Mouse (Mus musculus): ENCODE data around the gene Acvr1b.

The Acvr1b gene

GRCm38 (mm10) chr15:101146100-101146965 is 27.5 kb upstream of the Acvr1b start:
- in situ Hi-C loops (cut with MseI, MboI), result no loop called here

GRCm38 (mm10) chr15:101147115-101147909 is 26.6 kb upstream of the Acvr1b start:
- in situ Hi-C loops (cut with MseI, MboI), result no loop called here

- in situ Hi-C loops (cut with MseI, MboI), result no loop called here
Observed at GRCm38 (mm10) chr15:101147910-101148273, 26.0 kb upstream of the Acvr1b start.

- in situ Hi-C loops (cut with MseI, MboI), result no loop called here
Observed at GRCm38 (mm10) chr15:101148604-101149003, 25.3 kb upstream of the Acvr1b start.

- in situ Hi-C loops (cut with MseI, MboI), result no loop called here
Observed at GRCm38 (mm10) chr15:101151409-101152261, 22.2 kb upstream of the Acvr1b start.

GRCm38 (mm10) chr15:101154700-101155616 is 18.9 kb upstream of the Acvr1b start:
- in situ Hi-C loops (cut with MseI, MboI), result no loop called here

GRCm38 (mm10) chr15:101160128-101160527 is 13.7 kb upstream of the Acvr1b start:
- in situ Hi-C loops (cut with MseI, MboI), result no loop called here

- in situ Hi-C loops (cut with MseI, MboI), result no loop called here
Observed at GRCm38 (mm10) chr15:101160591-101160990, 13.3 kb upstream of the Acvr1b start.

GRCm38 (mm10) chr15:101161534-101161933 is 12.3 kb upstream of the Acvr1b start:
- in situ Hi-C loops (cut with MseI, MboI), result no loop called here

GRCm38 (mm10) chr15:101163056-101163458 is 10.8 kb upstream of the Acvr1b start:
- in situ Hi-C loops (cut with MseI, MboI), result no loop called here

- in situ Hi-C loops (cut with MseI, MboI), result no loop called here
Observed at GRCm38 (mm10) chr15:101163854-101164253, 10.0 kb upstream of the Acvr1b start.

GRCm38 (mm10) chr15:101164291-101164690 is 9.6 kb upstream of the Acvr1b start:
- in situ Hi-C loops (cut with MseI, MboI), result no loop called here

GRCm38 (mm10) chr15:101165658-101166437 is 8.0 kb upstream of the Acvr1b start:
- in situ Hi-C loops (cut with MseI, MboI), result no loop called here

GRCm38 (mm10) chr15:101167553-101167952 is 6.3 kb upstream of the Acvr1b start:
- in situ Hi-C loops (cut with MseI, MboI), result no loop called here

- in situ Hi-C loops (cut with MseI, MboI), result no loop called here
Observed at GRCm38 (mm10) chr15:101169910-101170309, 4.0 kb upstream of the Acvr1b start.

GRCm38 (mm10) chr15:101170413-101170980 is 3.4 kb upstream of the Acvr1b start:
- in situ Hi-C loops (cut with MseI, MboI), result no loop called here

- in situ Hi-C loops (cut with MseI, MboI), result no loop called here
Observed at GRCm38 (mm10) chr15:101171272-101171671, 2.6 kb upstream of the Acvr1b start.

- in situ Hi-C loops (cut with MseI, MboI), result no loop called here
Observed at GRCm38 (mm10) chr15:101172016-101172415, 1.9 kb upstream of the Acvr1b start.

GRCm38 (mm10) chr15:101174294-101175130 is 645 bp downstream of the Acvr1b start:
- in situ Hi-C loops (cut with MseI, MboI), result no loop called here
